Mouse (Mus musculus): ENCODE measurements at regions not wholly inside any gene's neighbourhood (a gene's known extent, or its start where the extent isn't known, plus 50 kb on each side); places are given as distances from the start of the nearest gene placed in this dataset.

GRCm38 (mm10) chr4:8366978-8367377 is 128.1 kb upstream of the Car8 start:
- 67% methylated on average over 4 of the region's 4 CpGs for WGBS (ENCODE audit: insufficient replicate concordance)
- Histone ChIP-seq H3K27ac (no peak overlapping the region), H3K4me3 (ENCODE audit: insufficient read depth in 1 of 2, low read depth in 2 of 2, low read length in 2 of 2) (no peak overlapping the region), H3K9ac (replicated peaks) (no peak overlapping the region), H3K27me3 (ENCODE audit: control insufficient read depth, insufficient read depth, low read length) (no peaks in the 10 kb centered on the region), H3K36me3 (replicated peaks; ENCODE audit: control insufficient read depth, insufficient read depth, low read depth) (no peaks in the 10 kb centered on the region), H3K4me2 (ENCODE audit: low read depth) (no peak overlapping the region), H3K4me1 (replicated peaks; ENCODE audit: control insufficient read depth in 2 of 2, insufficient read depth in 2 of 2, low read length in 1 of 2) (no peaks in the 10 kb centered on the region), H3K9me3 (ENCODE audit: control insufficient read depth, low read length) (no peaks in the 10 kb centered on the region)
- no peak for DNase-seq (ENCODE audit: low read depth in 3 of 3, low spot score in 3 of 3)
- TF ChIP-seq EP300 (IDR thresholded peaks at IDR 0.05; ENCODE audit: low read depth) (no peak), CTCF (IDR thresholded peaks at IDR 0.05; ENCODE audit: low read depth) (no peak)
- ATAC-seq (ENCODE audit: insufficient read depth), result no peak

GRCm38 (mm10) chr4:8362409-8362808 is 123.6 kb upstream of the Car8 start:
- no peak overlapping the region for H3K27ac ChIP-seq
- no peak overlapping the region for H3K4me2 ChIP-seq (ENCODE audit: low read depth)
- TF ChIP-seq CTCF (IDR thresholded peaks at IDR 0.05; ENCODE audit: low read depth) (no peak), EP300 (IDR thresholded peaks at IDR 0.05; ENCODE audit: low read depth) (no peak)
- H3K27me3 ChIP-seq (ENCODE audit: control insufficient read depth, insufficient read depth, low read length), result no peaks in the 10 kb centered on the region
- DNase-seq (ENCODE audit: low read depth in 3 of 3, low spot score in 3 of 3) (no peak), ATAC-seq (ENCODE audit: insufficient read depth) (no peak)
- H3K4me3 ChIP-seq (ENCODE audit: insufficient read depth in 1 of 2, low read depth in 2 of 2, low read length in 2 of 2), result no peak overlapping the region
- no peaks in the 10 kb centered on the region for H3K36me3 ChIP-seq (replicated peaks; ENCODE audit: control insufficient read depth, insufficient read depth, low read depth)
- H3K9ac ChIP-seq (replicated peaks), result no peak overlapping the region
- H3K4me1 ChIP-seq (replicated peaks; ENCODE audit: control insufficient read depth in 2 of 2, insufficient read depth in 2 of 2, low read length in 1 of 2), result no peaks in the 10 kb centered on the region
- no peaks in the 10 kb centered on the region for H3K9me3 ChIP-seq (ENCODE audit: control insufficient read depth, low read length)
- 70% methylated on average over 4 of the region's 4 CpGs for WGBS (ENCODE audit: insufficient replicate concordance)

- 35% methylated on average over 2 of the region's 2 CpGs for WGBS (ENCODE audit: insufficient replicate concordance)
- no peak for TF ChIP-seq EP300 (IDR thresholded peaks at IDR 0.05; ENCODE audit: low read depth)
- no peak for TF ChIP-seq CTCF (IDR thresholded peaks at IDR 0.05; ENCODE audit: low read depth)
- no peaks in the 10 kb centered on the region for H3K27me3 ChIP-seq (ENCODE audit: control insufficient read depth, insufficient read depth, low read length)
- no peaks in the 10 kb centered on the region for H3K36me3 ChIP-seq (replicated peaks; ENCODE audit: control insufficient read depth, insufficient read depth, low read depth)
- no peak for ATAC-seq (ENCODE audit: insufficient read depth)
- DNase-seq (ENCODE audit: low read depth in 3 of 3, low spot score in 3 of 3), result no peak
- no peak overlapping the region for H3K27ac ChIP-seq
- H3K9me3 ChIP-seq (ENCODE audit: control insufficient read depth, low read length), result no peaks in the 10 kb centered on the region
- H3K4me3 ChIP-seq (ENCODE audit: insufficient read depth in 1 of 2, low read depth in 2 of 2, low read length in 2 of 2), result no peak overlapping the region
- no peaks in the 10 kb centered on the region for H3K4me1 ChIP-seq (replicated peaks; ENCODE audit: control insufficient read depth in 2 of 2, insufficient read depth in 2 of 2, low read length in 1 of 2)
- H3K4me2 ChIP-seq (ENCODE audit: low read depth), result no peak overlapping the region
- H3K9ac ChIP-seq (replicated peaks), result no peak overlapping the region
Measured at GRCm38 (mm10) chr4:8361931-8362330, 123.1 kb upstream of the Car8 start.

- no peaks in the 10 kb centered on the region for H3K9me3 ChIP-seq (ENCODE audit: control insufficient read depth, low read length)
- no peak overlapping the region for H3K9ac ChIP-seq (replicated peaks)
- H3K36me3 ChIP-seq (replicated peaks; ENCODE audit: control insufficient read depth, insufficient read depth, low read depth), result no peaks in the 10 kb centered on the region
- H3K27ac ChIP-seq, result no peak overlapping the region
- no peak overlapping the region for H3K4me3 ChIP-seq (ENCODE audit: insufficient read depth in 1 of 2, low read depth in 2 of 2, low read length in 2 of 2)
- no peak for ATAC-seq (ENCODE audit: insufficient read depth)
- no peak overlapping the region for H3K4me2 ChIP-seq (ENCODE audit: low read depth)
- no peaks in the 10 kb centered on the region for H3K27me3 ChIP-seq (ENCODE audit: control insufficient read depth, insufficient read depth, low read length)
- TF ChIP-seq CTCF (IDR thresholded peaks at IDR 0.05; ENCODE audit: low read depth) (no peak), EP300 (IDR thresholded peaks at IDR 0.05; ENCODE audit: low read depth) (no peak)
- DNase-seq (ENCODE audit: low read depth in 3 of 3, low spot score in 3 of 3), result no peak
- no peaks in the 10 kb centered on the region for H3K4me1 ChIP-seq (replicated peaks; ENCODE audit: control insufficient read depth in 2 of 2, insufficient read depth in 2 of 2, low read length in 1 of 2)
Measured at GRCm38 (mm10) chr4:8361305-8361704, 122.5 kb upstream of the Car8 start.

- no peak for TF ChIP-seq CTCF (IDR thresholded peaks at IDR 0.05; ENCODE audit: low read depth)
- TF ChIP-seq EP300 (IDR thresholded peaks at IDR 0.05; ENCODE audit: low read depth), result no peak
- no peak overlapping the region for H3K9ac ChIP-seq (replicated peaks)
- DNase-seq (ENCODE audit: low read depth in 3 of 3, low spot score in 3 of 3), result no peak
- no peaks in the 10 kb centered on the region for H3K27me3 ChIP-seq (ENCODE audit: control insufficient read depth, insufficient read depth, low read length)
- no peak overlapping the region for H3K27ac ChIP-seq
- H3K9me3 ChIP-seq (ENCODE audit: control insufficient read depth, low read length), result no peaks in the 10 kb centered on the region
- ATAC-seq (ENCODE audit: insufficient read depth), result no peak
- no peak overlapping the region for H3K4me2 ChIP-seq (ENCODE audit: low read depth)
- WGBS (ENCODE audit: insufficient replicate concordance), result 60% methylated on average over 1 of the region's 1 CpGs
- no peaks in the 10 kb centered on the region for H3K4me1 ChIP-seq (replicated peaks; ENCODE audit: control insufficient read depth in 2 of 2, insufficient read depth in 2 of 2, low read length in 1 of 2)
- H3K4me3 ChIP-seq (ENCODE audit: insufficient read depth in 1 of 2, low read depth in 2 of 2, low read length in 2 of 2), result no peak overlapping the region
- H3K36me3 ChIP-seq (replicated peaks; ENCODE audit: control insufficient read depth, insufficient read depth, low read depth), result no peaks in the 10 kb centered on the region
Measured at GRCm38 (mm10) chr4:8357443-8357842, 118.6 kb upstream of the Car8 start.

- no peak overlapping the region for H3K4me3 ChIP-seq (ENCODE audit: insufficient read depth in 1 of 2, low read depth in 2 of 2, low read length in 2 of 2)
- 51% methylated on average over 4 of the region's 4 CpGs for WGBS (ENCODE audit: insufficient replicate concordance)
- H3K27me3 ChIP-seq (ENCODE audit: control insufficient read depth, insufficient read depth, low read length), result no peaks in the 10 kb centered on the region
- H3K4me2 ChIP-seq (ENCODE audit: low read depth), result no peak overlapping the region
- no peak for TF ChIP-seq EP300 (IDR thresholded peaks at IDR 0.05; ENCODE audit: low read depth)
- no peak for TF ChIP-seq CTCF (IDR thresholded peaks at IDR 0.05; ENCODE audit: low read depth)
- no peak overlapping the region for H3K9ac ChIP-seq (replicated peaks)
- ATAC-seq (ENCODE audit: insufficient read depth) (no peak), DNase-seq (ENCODE audit: low read depth in 3 of 3, low spot score in 3 of 3) (no peak)
- H3K9me3 ChIP-seq (ENCODE audit: control insufficient read depth, low read length), result no peaks in the 10 kb centered on the region
- H3K27ac ChIP-seq, result no peak overlapping the region
- H3K36me3 ChIP-seq (replicated peaks; ENCODE audit: control insufficient read depth, insufficient read depth, low read depth), result no peaks in the 10 kb centered on the region
- no peaks in the 10 kb centered on the region for H3K4me1 ChIP-seq (replicated peaks; ENCODE audit: control insufficient read depth in 2 of 2, insufficient read depth in 2 of 2, low read length in 1 of 2)
Measured at GRCm38 (mm10) chr4:8341928-8342327, 103.1 kb upstream of the Car8 start.

Measured in liver, embryonic 14.5 days (tissue).